Mouse (Mus musculus) lung, embryonic 14.5 days (tissue): ENCODE data around the gene Tdrd5. TPM values are rescaled to one million over a fixed set of nuclear protein-coding genes. Genes with fewer than 3 reads are reported as not detected.

Experiments
- ATAC-seq: fragments of 200-750 bp; cut with Nextera tagmentation; 2 replicates; pipeline ENCODE4 v1.8.0; 2017; ENCODE audit warnings: mild to moderate bottlenecking, moderate TSS enrichment, moderate library complexity; ENCODE audit not compliant: insufficient read depth
- DNase-seq: peaks from one replicate; pipeline ENCODE4 v3.0.0-alpha.2; 2015
- H3K27ac ChIP-seq: fragments of 300-500 bp; sonication (generic); 2 replicates; pipeline ENCODE4 v1.5.1; 2014; ENCODE audit warnings: low read depth, mild to moderate bottlenecking, moderate library complexity
- H3K27me3 ChIP-seq: fragments of 300-500 bp; sonication (generic); 2 replicates; pipeline ENCODE4 v1.6.1; 2014; ENCODE audit warnings: low read length, control low read depth; ENCODE audit not compliant: insufficient read depth
- H3K36me3 ChIP-seq: fragments of 300-500 bp; sonication (generic); 2 replicates; pipeline ENCODE4 v1.6.1; 2014; ENCODE audit warnings: control low read depth; ENCODE audit not compliant: insufficient read depth
- H3K4me1 ChIP-seq: fragments of 300-500 bp; sonication (generic); 2 replicates; pipeline ENCODE4 v1.6.1; 2014; ENCODE audit warnings: antibody characterized with exemption, control low read depth; ENCODE audit not compliant: insufficient read depth
- H3K4me2 ChIP-seq: fragments of 300-500 bp; sonication (generic); 2 replicates; pipeline ENCODE4 v1.6.1; 2014; ENCODE audit warnings: mild to moderate bottlenecking
- H3K4me3 ChIP-seq: fragments of 300-500 bp; sonication (generic); 2 replicates; pipeline ENCODE4 v1.5.1; 2014; ENCODE audit warnings: low read depth, low read length
- H3K9ac ChIP-seq: fragments of 300-500 bp; sonication (generic); 2 replicates; pipeline ENCODE4 v1.6.1; 2014
- H3K9me3 ChIP-seq: fragments of 300-500 bp; sonication (generic); 2 replicates; pipeline ENCODE4 v1.6.1; 2016; ENCODE audit warnings: low read depth, low read length, control low read depth
- CTCF ChIP-seq: IDR thresholded peaks from 2 replicates; pipeline ENCODE4 v1.5.1; 2016; ENCODE audit warnings: antibody characterized with exemption, low read depth
- WGBS: fragments of 180-500 bp; shearing (Covaris S2); extraction: QIAGEN DNeasy Blood & Tissue Kit; methylation state at CpG from one replicate; pipeline ENCODE4 v1.1.7; 2014; 5-methylcytosine and 5-hydroxymethylcytosine counted together
- polyA plus RNA-seq: library from polyadenylated mRNA; unstranded; fragments of >200 nt; fragmentation: Nextera tagmentation; extraction: Ambion mirVana; gene quantifications from 2 replicates; pipeline ENCODE4 v1.2.1, GENCODE M21; 2014

Tdrd5 gene
- 1.4 TPM in 2 replicates for polyA plus RNA-seq

- H3K9ac ChIP-seq = peak within 1 kb of the TSS; percentile 34
These were observed at the start of gene Tdrd5 for GRCm38 (mm10) chr1:156302911-156303749. Gene Tdrd5 (minus strand): TSS chr1:156303664.

GRCm38 (mm10) chr1:156352466-156352865 lies 49.0 kb upstream of the Tdrd5 start:
- no peak overlapping the region for H3K9ac ChIP-seq
- no peak overlapping the region for H3K4me2 ChIP-seq
- no peaks in the 10 kb centered on the region for H3K36me3 ChIP-seq
- ATAC-seq = no peak
- H3K4me1 ChIP-seq = no peaks in the 10 kb centered on the region
- 87% methylated on average over 2 of the region's 2 CpGs for WGBS
- H3K9me3 ChIP-seq = no peaks in the 10 kb centered on the region
- no peak overlapping the region for H3K27ac ChIP-seq
- no peaks in the 10 kb centered on the region for H3K27me3 ChIP-seq
- no peak overlapping the region for H3K4me3 ChIP-seq
- DNase-seq = no peak
- no peak for TF ChIP-seq CTCF

More at GRCm38 (mm10) chr1:156302911-156303749, at the start of gene Tdrd5:
- TF ChIP-seq CTCF = no peak
- H3K4me2 ChIP-seq = peak within 1 kb of the TSS; percentile 96
- peaks cover 4% of the 10 kb centered on the region; the same call in 1 of the 2 replicates for H3K4me1 ChIP-seq
- peak; percentile 61 for DNase-seq
- H3K4me3 ChIP-seq = peak within 1 kb of the TSS; percentile 58
- H3K27ac ChIP-seq = no peak within 1 kb of the TSS
- peak; percentile 89 for ATAC-seq
- peaks cover 40% of the 10 kb centered on the region for H3K27me3 ChIP-seq
- no peaks in the 10 kb centered on the region for H3K36me3 ChIP-seq
- WGBS = under 1% methylated on average over 76 of the region's 85 CpGs
- H3K9me3 ChIP-seq = no peaks in the 10 kb centered on the region

- H3K4me1 ChIP-seq = no peaks in the 10 kb centered on the region
- WGBS = 77% methylated on average over 4 of the region's 4 CpGs
- H3K4me2 ChIP-seq = no peak overlapping the region
- ATAC-seq (no peak), DNase-seq (no peak)
- no peaks in the 10 kb centered on the region for H3K36me3 ChIP-seq
- no peak for TF ChIP-seq CTCF
- no peaks in the 10 kb centered on the region for H3K27me3 ChIP-seq
- no peaks in the 10 kb centered on the region for H3K9me3 ChIP-seq
- no peak overlapping the region for H3K9ac ChIP-seq
- no peak overlapping the region for H3K27ac ChIP-seq
- no peak overlapping the region for H3K4me3 ChIP-seq
These were observed 47.0 kb upstream of the Tdrd5 start for GRCm38 (mm10) chr1:156350441-156350840.

- no peak overlapping the region for H3K9ac ChIP-seq
- H3K4me2 ChIP-seq = no peak overlapping the region
- ATAC-seq = no peak
- H3K36me3 ChIP-seq = no peaks in the 10 kb centered on the region
- 70% methylated on average over 4 of the region's 4 CpGs for WGBS
- H3K4me1 ChIP-seq = no peaks in the 10 kb centered on the region
- no peak overlapping the region for H3K27ac ChIP-seq
- no peaks in the 10 kb centered on the region for H3K27me3 ChIP-seq
- TF ChIP-seq CTCF = no peak
- H3K9me3 ChIP-seq = no peaks in the 10 kb centered on the region
- H3K4me3 ChIP-seq = no peak overlapping the region
- no peak for DNase-seq
These were observed 45.6 kb upstream of the Tdrd5 start for GRCm38 (mm10) chr1:156349031-156349430.

- DNase-seq = no peak
- Histone ChIP-seq H3K9ac (no peak overlapping the region), H3K27ac (no peak overlapping the region), H3K4me3 (no peak overlapping the region), H3K4me1 (no peaks in the 10 kb centered on the region), H3K36me3 (no peaks in the 10 kb centered on the region), H3K4me2 (no peak overlapping the region), H3K9me3 (no peaks in the 10 kb centered on the region), H3K27me3 (no peaks in the 10 kb centered on the region)
- WGBS = 81% methylated on average over 4 of the region's 4 CpGs
- TF ChIP-seq CTCF = no peak
- ATAC-seq = no peak
These were observed 42.2 kb upstream of the Tdrd5 start for GRCm38 (mm10) chr1:156345633-156346032.

- Histone ChIP-seq H3K9ac (no peak overlapping the region), H3K27ac (no peak overlapping the region), H3K27me3 (no peaks in the 10 kb centered on the region), H3K4me1 (no peaks in the 10 kb centered on the region), H3K36me3 (no peaks in the 10 kb centered on the region), H3K9me3 (no peaks in the 10 kb centered on the region), H3K4me3 (no peak overlapping the region), H3K4me2 (no peak overlapping the region)
- ATAC-seq = no peak
- WGBS = 41% methylated on average over 4 of the region's 4 CpGs
- no peak for DNase-seq
- TF ChIP-seq CTCF = no peak
These were observed 41.0 kb upstream of the Tdrd5 start for GRCm38 (mm10) chr1:156344433-156344832.

GRCm38 (mm10) chr1:156340847-156341246 lies 37.4 kb upstream of the Tdrd5 start:
- Histone ChIP-seq H3K36me3 (no peaks in the 10 kb centered on the region), H3K4me3 (no peak overlapping the region), H3K27ac (no peak overlapping the region), H3K9ac (no peak overlapping the region), H3K27me3 (no peaks in the 10 kb centered on the region), H3K4me1 (no peaks in the 10 kb centered on the region), H3K4me2 (no peak overlapping the region), H3K9me3 (no peaks in the 10 kb centered on the region; the same call in 1 of the 2 replicates)
- ATAC-seq (no peak), DNase-seq (no peak)
- 66% methylated on average over 4 of the region's 4 CpGs for WGBS
- no peak for TF ChIP-seq CTCF
